Mouse (Mus musculus): ENCODE results near the gene P4hb.
A peak's percentile ranks its signal among the peaks of the same experiment; 100 is the strongest.
"Not testable (repeated sequence)": the region's sequence is repeated elsewhere in the genome, so short reads cannot be mapped to it uniquely, and the experiment has no call there.

P4hb gene

DNA sequence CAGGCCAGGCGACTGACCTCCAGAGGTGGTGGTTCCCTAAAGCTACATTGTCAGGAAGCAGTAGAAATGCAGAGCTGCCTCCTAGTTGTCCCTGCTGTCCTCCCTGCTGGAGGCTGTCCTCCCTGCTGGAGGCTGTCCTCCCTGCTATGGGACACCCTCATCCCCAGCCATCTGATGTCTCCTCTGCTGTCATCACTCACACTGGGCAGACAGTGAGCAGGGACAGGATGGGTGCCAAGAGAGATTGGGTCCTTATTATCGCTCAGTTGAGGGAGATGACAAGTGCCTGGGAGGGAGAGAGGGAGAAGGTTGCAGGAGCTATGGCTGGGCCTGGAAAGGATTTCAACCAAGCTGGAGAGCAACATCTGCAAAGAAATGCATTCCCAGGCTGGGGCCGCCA, 37.9 kb downstream of the P4hb start:
- no peak for DNase-seq

DNA sequence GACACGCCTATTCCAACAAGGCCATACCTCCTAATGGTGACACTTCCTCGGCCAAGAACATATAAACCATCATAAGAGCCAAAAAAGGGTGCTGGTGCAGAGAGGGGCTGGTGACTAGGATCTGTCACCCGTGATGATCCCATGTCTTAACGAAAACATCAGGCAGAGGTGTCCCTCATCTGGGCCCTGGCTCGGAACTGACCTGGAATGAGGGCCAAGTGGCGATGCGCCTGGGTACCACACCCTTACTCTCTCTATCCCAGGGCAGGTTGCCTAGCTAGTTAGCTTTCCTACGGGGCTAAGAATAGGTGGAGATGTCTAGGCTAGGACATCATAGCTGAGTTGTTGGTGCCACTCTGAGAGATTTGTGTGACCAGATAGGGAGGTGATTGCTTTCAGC, 39.0 kb downstream of the P4hb start:
- DNase-seq = no peak

DNA sequence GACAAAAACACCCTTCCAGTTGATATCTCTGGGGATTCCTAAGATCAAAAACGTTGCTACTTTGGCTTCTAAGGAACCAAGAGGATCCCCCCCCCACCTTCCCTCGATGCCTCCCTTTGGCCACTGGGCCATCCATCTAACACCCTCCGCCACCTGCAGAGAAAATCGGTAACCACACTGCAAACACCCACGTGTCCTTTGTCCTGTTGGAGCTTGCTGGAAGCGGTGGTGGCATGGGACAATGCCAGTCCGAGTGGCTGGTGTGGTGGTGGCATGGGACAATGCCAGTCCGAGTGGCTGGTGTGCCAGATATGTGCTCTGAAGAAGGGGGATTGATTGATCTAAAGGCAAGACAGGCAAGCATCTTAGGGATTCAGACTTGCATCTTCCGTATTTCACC, 41.4 kb downstream of the P4hb start:
- DNase-seq = no peak

DNA sequence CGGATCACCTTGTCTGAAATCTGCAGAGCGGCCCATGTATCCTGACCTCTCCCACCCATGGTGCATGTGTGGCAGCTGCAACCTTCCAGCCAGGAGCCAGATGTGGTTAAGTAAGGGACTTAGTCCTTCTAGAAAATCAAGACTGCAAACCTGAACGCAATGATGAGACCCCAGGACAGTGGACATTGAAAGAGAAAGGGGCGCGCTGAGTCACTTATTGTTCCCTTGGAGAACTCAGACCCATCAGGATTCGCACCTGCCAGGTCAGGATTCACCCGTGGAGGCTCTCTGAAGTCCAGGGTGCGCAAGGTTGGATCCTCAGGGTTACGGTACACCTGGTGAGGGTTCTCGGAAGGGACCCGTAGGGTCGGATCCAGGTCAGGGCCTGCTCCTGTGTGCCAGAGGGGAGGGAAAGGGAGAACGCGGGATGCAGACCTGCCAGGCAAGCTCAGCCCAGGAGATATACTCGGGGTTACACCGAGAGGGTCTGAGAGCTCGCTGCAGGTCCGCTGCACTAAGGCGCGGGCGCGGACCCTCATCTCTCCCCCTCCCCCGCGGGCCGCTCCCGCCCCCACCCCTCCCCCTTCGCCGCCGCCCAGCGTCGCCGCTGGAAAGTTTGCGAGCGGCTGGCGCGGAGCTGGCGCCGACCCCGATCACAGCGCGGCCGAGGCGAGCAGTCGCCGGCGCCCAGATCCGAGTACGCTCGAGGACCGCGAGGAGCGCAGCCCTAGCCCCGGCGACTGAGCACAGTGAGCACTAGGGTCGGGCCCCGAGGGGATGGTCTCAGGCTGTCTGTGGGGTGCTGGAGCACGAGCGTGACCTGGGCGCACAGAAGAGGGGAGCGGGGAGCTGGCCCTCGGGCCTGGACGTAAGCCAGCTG, 42.7 kb downstream of the P4hb start, which contains the start of gene Gcgr:
Gene Gcgr (plus strand): TSS at position 615 of the 880 bp plus-strand sequence.
- no peak for DNase-seq

DNA sequence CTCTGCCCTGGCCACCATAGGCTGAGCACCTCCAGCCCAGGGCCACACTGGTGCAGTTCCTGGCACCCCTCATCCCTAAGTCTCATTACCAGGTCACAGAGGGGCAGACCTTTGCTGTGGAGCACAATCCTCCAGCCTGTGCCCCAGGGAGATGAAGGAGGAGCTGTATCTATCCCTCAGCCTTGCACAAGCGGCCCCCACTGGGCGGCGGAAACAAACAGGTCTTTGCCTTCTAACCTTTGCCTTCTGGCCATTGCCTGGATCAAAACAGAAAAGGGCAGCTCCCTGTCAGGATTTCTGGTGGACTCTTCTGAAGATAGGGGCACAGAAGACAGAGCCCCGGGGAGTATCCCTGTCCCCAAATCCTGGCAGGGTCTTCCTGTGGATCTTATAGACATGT, 44.1 kb downstream of the P4hb start:
- no peak for DNase-seq

DNA sequence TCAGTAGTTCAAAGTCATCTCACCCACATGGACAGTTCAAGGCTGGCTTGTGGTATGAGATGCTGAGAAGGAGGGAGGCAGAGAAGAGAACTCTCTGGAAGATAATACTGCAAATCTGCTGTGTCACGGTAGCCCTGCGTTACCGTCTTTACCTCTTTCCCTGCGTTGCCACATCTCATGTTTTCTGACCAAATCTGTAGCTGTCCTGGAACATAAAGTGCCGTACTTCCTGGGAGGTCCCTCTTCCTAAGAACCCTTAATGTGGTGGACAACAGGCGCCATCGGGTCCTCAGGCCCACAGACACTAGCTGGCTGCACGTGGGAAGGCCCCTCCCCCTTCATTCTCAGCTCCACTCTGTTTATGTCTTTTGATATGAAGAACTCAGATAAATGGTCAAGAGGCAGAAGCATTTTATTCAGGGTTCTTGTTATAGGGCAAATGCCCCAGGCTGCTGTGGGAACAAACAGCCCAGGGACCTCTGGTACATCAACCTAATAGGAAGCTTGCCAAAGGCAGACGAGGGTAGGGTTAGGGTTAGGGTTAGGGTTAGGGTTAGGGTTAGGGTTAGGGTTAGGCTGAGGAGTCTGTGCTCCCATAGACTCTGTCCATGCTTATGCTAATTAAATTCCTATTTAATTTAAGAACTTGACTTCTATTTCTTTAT, 45.2 kb downstream of the P4hb start:
- DNase-seq = no peak

DNA sequence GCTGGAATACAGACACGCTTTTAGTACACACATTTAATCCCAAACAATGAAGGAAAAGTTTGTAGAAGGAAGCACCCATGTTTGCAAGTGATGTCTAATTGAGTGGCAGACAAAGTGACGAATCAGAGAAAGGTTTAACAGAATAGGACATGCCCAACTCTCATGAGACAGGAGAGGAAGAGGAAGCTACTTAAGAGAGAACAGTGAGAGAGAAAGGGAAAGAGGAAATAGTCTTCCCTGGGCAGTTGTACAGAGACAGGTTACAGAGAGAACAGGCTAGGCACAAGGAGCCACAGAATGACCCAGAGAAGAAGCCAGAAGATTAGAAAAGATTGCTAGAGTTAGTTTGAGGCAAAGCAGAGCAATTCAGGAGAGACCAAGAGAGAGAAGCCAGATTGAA, 47.1 kb downstream of the P4hb start:
- DNase-seq = no peak

DNA sequence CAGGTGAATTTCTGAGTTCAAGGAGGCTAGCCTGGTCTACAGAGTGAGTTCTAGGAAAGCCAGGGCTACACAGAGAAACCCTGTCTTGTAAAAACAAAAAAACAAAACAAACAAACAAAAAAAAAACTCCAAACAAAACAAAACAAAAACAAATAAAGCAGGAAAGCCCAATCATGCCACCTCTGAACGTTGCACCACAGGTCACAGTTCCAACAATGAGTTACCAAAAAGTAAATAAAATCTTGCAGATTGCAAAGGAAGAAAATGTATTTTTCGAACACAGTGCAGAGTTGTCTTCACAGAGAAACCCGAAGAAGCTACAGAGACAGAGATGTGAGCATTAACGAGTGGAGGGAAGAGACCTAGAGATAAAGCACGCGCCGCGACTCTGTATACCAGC, 50.5 kb downstream of the P4hb start:
- no peak for DNase-seq

DNA sequence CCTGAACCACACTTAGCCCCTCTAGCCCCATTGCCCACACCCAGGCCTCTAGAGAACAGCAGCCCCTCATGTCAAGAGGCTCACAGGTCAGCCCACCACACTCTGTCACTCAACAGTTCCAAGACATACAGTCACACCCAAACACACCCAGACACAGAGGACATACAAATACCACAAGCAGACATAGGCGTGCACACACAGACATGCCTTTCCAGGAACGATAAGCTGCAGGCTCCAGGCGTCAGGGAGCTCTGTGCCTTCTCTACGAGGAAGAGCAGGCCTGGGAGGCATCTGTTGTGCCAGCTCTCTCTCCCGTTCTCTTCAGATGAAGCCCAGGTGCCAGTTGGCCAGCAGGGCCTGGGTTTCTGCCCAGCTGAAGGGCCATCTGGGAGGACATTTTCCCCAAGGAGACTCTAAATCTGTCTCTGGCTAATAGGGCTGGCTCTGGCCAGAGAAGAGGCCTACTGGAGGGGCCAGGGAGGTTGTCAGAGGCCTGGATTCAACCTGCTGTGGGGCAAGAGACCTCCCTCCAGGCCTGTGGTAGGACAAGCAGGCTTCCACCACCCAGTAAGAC, 52.0 kb downstream of the P4hb start:
- DNase-seq = no peak

DNA sequence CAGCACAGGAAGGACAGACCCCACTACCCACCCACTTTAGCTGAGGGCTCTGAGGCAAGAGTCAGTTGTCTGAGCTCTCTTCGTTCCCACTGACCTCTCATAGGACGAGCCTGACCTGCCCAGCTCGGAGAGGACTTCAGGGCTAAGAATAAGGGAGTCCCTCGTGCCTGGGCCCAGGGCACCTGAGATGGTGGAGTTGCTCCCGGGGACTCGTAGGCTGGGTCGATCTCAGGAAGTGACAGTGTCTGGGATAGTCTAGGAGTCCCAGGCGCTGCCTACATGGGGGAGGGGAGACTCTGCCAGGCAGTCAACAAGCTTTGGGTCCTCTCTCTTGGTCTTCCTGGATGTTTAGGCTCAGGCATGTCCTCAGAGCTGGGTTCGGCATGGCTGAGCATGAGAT, 52.6 kb downstream of the P4hb start:
- DNase-seq = no peak

DNA sequence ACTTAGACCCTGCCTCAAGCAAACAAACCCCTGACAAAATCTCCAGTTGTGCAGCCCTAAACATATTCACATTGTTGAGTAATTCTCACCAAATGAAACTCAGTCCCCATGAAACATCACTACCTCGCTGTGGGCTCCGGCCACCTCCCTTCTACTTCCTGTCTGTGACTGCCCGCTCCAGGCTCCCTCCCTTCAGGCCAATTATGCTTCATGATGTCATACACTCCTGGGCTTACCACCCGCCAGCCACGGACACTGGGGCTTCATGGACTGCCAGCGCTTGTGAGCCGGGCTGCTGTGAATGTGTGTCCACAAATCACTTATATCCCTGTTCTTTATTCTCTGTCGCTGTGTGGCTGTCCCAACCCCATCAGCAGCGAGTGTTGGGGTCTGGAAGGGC, 53.3 kb downstream of the P4hb start:
- no peak for DNase-seq

DNA sequence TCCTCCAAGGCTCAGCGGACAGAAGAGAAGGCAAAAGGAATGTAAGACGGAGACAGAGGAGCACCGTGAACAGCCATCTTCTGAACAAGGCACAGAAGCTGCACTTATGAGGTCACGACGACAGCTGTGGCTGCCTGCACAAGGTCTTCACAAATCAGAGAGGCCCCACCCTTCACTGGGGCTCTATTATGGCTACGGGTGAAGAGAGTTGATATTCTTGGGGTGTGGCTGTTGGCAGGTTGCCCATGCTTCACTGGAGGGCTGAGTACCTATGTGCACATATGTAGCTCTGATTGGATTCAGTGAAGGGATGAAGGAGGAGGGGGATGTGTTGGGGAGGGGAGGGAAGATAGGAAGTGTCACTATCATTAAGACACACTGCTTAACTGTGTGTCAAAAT, 54.5 kb downstream of the P4hb start:
- no peak for DNase-seq

DNA sequence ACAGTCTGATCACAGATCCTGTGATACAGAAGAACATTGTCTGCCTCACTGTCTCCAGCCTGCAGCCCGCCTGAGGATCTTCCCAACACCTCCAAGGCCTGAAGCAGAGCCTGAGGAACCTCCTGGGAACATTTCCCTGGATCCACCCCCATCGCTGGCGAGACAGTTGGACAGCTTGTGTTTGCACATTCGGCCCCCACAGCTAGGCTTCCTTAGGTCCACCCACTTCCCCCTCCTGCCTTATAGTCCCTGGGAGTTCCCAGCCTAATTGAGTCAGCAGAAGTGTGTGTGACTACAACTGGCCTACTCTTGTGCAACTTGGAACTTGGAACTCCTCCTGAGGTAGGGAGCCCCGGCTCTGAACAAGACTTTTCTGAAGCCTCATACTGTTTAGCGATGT, 55.0 kb downstream of the P4hb start:
- no peak for DNase-seq

DNA sequence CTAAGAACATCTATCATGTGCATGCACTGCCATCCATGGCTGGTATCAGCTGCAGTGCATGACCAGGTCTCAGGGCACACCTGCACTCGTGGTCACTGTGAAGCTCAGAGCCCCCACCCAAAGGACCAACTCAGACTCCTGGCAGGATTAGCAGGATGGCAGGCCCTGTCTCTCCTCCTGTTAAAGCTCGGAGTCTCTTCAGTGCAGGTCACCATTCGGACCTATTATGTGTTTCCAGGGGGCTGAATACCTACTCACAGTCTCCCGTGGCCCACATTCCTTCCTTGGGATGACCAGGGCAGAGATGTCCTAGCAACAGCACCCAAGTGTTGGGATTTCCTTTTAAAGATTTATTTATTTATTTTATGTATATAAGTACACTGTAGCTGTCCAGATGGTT, 55.9 kb downstream of the P4hb start:
- no peak for DNase-seq

DNA sequence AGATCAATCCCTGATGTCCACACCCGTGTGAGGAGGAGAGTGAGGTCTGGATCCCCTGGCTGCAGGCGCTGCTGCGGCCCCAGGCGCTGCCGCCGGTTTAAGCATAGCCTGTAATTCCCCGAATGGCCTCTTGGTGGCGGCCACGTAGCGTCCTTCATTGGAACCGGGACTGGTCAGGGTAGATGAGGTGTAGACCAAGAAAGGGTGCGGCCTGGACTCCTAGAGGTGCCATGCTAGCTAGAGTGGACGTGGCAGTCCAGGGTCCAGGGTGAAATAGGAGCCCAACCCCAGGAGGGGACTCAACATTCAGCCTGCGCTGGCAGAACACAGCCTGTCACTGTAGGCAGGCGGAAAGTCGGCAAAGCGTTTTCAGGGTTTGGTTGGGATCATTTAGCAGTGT, 57.4 kb downstream of the P4hb start:
- DNase-seq = peak; percentile 86

DNA sequence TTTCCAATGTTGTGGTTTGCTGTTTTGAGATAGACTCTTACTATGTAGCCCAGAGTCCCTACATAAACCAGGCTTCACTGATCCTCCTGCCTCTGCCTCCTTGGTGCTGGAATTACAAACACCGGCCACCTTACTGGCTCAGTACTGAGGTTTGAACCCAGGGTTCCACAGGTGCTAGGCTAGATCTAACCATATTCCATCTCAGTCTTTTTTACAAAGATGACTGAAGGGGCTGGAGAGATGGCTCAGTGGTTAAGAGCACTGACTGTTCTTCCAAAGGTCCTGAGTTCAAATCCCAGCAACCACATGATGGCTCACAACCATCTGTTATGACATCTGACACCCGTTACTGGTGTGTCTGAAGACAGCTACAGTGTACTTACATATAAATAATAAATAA, 58.8 kb downstream of the P4hb start:
- not testable (repeated sequence) for DNase-seq

DNA sequence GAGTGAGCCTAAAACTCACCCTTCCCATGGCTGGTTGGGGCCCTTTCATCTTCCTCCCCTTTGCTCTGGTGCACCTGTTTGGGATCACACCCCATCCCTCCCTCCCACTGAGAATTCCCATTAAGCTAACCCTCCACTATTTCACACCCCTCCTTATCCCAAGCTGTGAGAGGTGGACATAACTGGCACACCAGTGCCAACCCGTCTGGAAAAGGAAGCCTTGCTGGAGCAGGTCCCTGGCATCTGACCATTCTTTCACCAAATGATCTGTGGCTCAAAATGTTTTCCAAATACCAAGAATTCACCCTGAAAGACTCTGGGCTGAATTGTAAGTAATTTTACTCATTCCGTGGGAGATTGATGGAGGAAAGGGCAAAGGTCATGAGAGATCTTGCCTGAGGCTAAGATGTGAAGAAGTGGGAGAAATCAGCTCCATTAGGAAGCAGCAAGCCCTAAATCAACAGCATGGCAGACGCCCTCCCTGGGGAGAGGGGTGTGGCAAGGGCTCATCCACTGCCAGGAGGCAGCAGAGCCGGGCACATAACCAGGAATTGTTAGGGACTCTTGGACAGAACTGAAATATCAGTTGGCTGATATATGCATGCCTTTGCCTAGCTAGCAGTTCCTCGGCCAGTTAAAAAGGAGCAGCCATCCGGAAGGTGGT, 60.1 kb downstream of the P4hb start:
- DNase-seq = no peak

DNA sequence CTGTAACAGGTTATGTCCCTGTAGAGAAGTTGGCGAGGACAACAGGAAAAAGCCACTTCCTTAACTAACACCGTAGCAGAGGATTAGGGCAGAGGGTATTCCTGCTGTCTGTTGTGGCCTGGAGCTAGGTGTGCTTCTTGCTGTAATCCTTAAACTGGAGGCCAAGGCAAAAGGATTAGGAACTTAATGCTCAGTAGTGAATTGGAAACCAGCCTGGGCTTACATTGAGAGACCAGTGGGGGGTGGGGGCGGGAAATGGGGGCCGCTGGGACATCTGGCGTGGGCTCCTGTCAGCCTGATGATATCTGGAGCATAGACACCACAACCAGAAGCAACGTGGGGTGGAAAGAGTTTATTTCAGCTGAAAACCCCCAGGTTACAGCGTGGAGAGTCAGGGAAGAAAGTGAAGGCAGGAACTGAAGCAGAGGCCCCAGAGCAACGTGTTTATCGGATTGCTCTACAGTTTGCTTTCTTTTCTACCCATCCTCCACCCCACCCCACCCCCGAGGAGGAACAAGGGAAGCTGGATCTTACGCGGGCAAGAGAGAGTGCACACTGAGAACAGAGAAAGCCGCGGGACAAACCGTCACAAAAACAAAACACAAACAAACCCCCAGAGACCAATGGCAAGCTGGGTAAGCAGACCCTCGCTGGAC, 62.5 kb downstream of the P4hb start:
- DNase-seq = peak; percentile 58

Measured in thymus, postnatal 14 days (tissue).